Mouse (Mus musculus) left cerebral cortex, postnatal 25 days (tissue): ENCODE results near the gene Phlda2. TPM values are rescaled to one million over a fixed set of nuclear protein-coding genes. Genes with fewer than 3 reads are reported as not detected.
A peak's percentile ranks its signal among the peaks of the same experiment; 100 is the strongest.

ENCODE experiments used
- DNase-seq, 2 experiments: peaks; one replicate each; pipeline ENCODE4 v3.0.0; 2022; ENCODE audit warnings: low spot score in 2 of 2, mixed read lengths in 1 of 2
- intact Hi-C: fragments of 180-260 bp; cut with DNase I; formaldehyde crosslinking; loops from one replicate; pipeline ENCODE4 v1.15.1; 2025
- total RNA-seq, 2 experiments: library from RNA; stranded (reverse); gene quantifications; 2 replicates each; pipeline ENCODE4 v1.2.3; 2021

Gene Phlda2
- total RNA-seq, 2 experiments from 2014 or later = not detected

DNA sequence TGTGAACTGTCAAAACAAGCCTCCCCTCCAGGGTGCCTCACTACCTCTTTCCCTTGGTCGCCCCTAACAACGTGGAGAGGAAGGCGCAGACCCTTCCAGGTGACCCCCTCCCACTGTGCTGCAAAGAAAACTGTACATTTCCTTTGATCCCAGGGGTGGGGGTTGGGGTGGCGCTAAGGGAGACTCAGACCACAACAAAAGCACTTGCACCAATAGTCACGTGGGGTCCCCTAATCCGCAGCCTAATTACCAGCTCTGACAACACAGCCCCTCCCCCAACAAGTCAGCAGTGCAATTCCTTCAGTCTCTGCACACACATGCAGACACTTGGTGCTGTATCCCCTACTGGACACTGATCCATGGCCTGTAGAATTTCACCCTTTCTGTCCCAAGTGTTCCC, 35.2 kb downstream of the Phlda2 start:
- no peak for DNase-seq
- intact Hi-C loops = loop anchor here (5.0 kb wide), 1 partner anchor 370 kb away; no protein-coding TSS in a partner anchor

DNA sequence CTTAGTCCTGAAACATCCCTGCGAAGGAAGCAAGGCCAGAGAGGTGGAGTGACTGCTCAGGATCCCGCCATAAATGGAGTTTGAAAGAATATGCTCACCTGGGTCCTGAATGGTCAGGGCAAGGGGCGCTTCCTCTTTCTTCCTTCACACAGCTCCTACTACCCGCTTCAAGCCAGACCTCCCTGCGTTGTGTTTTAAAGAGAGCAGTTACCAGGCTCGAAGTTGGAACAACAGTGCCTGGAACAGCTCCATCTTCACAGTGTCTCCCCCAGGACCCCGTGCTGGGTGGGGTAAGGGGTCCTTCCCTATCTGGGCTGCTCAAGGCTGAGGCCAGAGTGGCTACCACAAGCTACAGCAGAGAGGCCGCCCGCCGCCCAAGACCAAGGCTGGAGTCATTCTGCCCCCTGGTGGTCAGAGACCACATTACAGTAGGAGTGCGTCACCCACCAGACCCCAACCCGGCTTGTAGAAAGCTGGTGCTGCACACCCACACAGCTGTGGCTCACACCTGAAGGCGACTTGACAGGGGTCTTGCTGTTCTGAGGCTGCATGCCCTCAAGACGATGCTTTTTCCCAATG, 36.8 kb downstream of the Phlda2 start:
- DNase-seq = peak; percentile 80 to 85

DNA sequence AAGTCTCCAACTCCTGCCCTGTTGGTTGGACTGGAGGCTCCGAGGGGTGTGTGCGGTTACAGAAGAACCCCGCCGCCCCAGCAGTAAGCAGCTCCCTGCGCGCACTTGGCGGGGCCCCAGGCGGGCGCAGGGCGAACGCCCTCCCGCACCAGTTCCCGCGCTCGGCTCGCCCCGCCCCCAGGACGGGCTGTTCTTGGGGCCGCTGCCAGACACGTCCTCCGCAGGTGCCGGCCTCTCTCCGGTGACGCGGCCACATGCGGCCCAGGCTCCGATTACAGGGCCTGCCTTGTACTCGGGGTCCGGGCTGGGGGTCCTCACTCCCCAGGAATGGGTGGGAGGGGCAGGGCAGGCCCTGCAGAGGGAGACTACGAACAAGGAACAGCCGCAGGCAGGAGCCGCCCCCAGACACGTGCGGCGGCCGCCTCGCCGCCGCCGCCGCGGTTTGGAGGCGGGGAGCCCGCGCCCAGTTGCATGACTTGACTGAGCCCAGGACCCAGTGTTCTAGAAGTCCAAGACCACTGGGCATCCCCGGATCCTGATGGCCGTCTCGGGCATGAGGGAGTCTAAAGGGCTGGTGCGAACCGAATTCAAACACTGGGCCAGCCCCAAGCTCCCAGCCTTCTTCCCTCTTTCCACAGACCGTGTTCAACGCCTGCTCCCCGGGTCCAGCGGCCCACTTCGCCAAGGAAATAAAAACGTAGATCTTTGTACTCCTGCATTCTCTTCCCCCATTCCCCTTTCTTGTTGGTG, 38.0 kb downstream of the Phlda2 start:
- intact Hi-C loops = loop anchor here (2.0 to 5.0 kb wide), 2 partner anchors 172 to 368 kb away; no protein-coding TSS in a partner anchor
- peak; percentile 19 to 32 for DNase-seq

More for the DNA sequence above, 36.8 kb downstream of the Phlda2 start:
- intact Hi-C loops = loop anchor here (1.0 to 5.0 kb wide), 2 partner anchors 313 to 369 kb away; no protein-coding TSS in a partner anchor

DNA sequence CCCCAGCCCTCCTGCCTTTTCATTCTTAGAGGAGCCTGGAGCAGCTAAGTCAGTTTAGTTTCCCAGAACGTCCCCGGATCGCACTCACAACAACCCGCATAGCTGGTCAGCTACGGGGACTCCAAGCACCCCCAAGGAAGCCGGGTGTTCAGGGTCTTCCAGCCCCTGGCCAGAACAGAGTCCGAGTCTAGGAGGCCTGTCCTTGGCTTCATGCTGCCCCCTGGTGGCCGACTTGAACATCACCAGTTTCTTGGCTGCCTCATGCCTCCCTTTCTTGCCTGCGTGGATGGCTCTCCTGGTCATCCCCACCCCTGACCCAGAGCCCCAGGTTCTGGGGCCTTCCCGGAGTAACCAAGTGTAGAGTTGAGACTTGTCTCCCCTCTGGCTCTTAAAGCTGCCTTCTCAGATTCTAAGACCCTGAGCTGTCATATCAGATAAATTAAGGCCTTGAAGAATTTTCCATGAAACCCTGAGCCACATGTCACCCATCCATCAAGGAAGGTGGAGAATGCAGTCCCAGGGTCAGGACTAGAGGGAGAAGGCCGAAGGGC, 39.0 kb downstream of the Phlda2 start:
- intact Hi-C loops = loop anchor here (2.0 kb wide), 1 partner anchor 171 kb away; no protein-coding TSS in a partner anchor

DNA sequence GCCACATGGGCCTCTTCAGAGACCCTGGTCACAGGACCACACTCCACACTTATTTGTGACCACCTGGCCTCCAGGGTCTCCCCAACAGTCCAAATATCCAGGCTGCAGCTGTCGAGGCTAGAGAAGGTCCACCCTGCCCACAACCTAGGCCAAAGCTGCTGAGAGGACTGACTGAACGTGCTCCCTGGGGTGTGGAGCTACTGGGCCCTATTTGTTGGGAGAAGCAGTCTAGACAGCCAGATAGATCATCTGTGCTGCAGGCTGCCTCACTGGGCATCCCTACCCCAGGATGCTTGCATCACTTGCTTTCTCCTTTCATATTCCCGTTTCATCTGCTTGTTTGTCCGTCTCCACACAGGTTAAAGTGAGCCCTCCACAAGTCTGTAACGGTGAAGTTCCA, 40.4 kb downstream of the Phlda2 start:
- no peak for DNase-seq
- intact Hi-C loops = no loop called here

More for the DNA sequence above, 39.0 kb downstream of the Phlda2 start:
- peak; percentile 65 to 68 for DNase-seq

DNA sequence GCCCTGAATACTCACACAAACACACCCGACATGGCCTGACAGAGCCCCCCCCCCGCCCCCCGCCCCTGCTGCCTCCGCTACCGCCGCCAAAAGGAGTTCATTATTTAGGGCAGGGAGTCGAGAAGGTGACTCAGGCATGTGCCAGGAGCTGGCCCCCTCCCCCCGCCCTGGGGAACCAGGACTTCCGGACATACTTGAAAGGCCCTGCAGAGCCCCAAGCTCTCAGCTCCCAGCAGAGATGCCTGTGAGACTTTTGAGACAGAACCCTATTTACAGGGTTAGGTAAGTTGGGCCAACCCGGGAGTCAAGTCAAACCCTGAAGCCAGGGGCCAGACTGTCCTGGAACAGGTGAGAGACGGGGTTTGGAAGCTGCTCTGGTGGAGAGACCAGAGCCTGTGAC, 41.0 kb downstream of the Phlda2 start:
- DNase-seq = no peak
- intact Hi-C loops = no loop called here

DNA sequence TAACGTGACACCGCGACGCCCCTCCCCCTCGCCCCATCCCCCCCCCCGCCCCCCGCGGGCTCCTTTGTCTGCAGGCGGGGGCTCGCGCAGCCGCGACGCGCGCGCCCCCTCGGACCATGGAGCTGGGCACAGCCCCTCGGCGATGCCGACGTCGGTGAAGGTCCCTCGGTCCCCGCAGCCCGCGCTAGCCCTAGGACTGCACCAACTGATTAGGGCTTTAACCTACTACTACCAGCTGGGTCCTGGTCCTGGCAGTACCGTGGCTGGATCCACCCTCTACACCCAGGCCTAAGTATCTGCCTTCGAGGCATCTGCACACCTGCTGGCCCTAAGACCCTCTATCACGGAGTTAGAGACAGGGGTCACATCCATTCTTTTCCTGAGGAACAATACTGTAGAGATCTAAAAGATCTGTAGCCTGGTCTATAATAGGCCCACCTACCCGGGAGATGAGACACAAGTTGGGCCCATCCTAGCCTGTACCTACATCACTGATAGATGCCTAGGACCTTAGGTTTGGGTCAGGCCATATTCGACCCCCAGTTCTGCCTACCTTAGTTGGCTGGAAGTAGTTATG, 41.6 kb downstream of the Phlda2 start:
- no peak for DNase-seq
- intact Hi-C loops = no loop called here

DNA sequence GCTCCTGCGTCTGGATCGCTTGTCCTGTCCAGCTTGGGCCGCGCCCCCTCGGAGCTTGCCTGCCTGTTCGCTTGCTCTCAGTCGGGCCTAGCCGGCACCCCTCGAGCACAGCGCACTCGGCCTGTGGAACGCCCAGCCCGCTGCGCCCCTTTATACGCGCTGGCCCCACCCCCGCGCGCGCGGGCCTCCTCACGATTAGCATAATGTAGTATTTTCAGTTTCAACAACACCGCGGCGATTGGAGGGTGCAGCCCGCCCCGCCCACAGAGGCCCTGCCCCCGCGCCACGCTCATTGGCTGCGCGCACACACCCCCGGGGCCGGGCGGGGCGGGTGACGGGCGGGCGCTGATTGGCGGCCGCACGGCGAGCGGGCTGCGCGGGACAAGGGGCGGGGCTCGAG, 42.1 kb downstream of the Phlda2 start, which contains the start of gene Cdkn1c:
Gene Cdkn1c (minus strand): TSS at position 177 of the 400 bp plus-strand sequence.
- intact Hi-C loops = no loop called here
- DNase-seq = peak; percentile 76 to 88

DNA sequence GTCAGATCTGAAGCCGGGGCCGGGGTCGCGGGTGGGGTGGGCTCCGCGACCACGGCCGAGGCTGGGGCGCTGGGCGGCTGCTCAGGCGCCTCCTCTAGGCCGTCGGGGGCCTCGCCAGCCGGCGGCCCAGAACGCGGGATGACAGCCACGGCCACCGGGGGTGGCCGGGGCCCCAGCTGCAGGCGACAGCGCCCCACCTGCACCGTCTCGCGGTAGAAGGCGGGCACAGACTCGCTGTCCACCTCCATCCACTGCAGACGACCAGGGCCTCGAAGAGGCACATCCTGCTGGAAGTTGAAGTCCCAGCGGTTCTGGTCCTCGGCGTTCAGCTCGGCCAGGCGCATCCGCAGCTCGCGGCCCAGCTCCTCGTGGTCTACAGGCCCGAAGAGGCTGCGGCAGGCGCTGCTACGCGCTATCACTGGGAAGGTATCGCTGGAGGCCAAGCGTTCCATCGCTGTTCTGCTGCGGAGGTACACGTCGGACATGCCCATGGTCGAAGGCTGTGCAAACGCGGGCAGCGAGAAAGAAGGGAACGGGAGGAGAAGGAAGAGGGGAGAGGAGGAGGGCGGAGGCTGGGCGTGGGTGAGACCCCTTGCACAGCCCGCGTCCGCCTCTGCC, 42.6 kb downstream of the Phlda2 start:
- intact Hi-C loops = no loop called here
- no peak for DNase-seq

DNA sequence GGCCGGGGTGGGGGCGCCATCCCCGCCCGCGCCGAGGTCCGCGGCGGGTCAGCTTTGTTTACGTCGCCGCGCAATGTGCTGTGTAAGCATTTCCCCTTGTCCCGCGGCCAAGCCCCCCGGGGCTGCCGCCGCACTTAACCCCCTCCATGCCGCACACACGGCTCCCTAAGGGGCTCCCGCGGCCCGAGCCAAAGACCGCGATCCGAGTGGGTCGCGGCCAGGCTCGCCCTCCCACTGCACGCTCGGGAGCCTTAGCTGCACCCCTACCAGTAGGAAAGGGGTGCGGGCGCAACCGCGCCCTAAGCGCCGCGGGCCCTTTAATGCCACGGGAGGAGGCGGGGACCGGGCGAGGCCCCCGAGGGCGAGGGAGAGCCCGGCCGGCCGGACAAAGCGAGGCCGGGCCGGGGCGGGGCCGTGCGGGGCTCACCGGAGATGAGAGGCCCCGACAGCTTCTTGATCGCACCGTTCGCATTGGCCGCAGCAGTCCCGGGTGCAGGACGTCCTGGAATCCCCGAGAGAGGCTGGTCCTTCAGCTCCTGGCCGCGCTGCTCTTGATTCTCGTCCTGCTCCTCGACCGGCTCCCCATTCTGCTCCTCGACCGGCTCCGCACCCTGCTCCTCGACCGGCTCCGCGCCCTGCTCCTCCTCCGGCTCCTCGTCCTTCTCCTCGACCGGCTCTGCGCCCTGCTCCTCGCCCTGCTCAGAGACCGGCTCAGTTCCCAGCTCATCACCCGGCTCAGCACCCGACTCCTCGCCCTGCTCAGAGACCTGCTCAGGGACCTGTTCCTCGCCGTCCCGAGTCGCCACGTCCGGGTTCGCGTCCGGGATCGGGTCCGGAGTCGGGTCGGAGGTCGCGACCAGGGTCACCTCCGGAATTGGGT, 43.4 kb downstream of the Phlda2 start:
- intact Hi-C loops = no loop called here
- DNase-seq = no peak

DNA sequence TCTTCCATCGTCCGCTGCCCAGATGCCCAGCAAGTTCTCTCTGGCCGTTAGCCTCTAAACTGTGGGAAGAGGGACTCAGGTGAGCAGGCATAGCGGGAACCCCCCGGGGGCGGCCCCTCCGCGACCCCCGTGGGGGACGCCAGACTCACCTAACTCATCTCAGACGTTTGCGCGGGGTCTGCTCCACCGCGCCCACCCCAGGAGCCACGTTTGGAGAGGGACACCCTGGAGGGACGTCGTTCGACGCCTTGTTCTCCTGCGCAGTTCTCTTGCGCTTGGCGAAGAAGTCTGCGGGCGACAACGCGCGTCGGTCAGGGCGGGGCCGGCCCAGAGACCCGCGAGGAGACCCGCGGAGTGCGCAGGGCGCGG, 44.0 kb downstream of the Phlda2 start:
- no peak for DNase-seq
- intact Hi-C loops = no loop called here

Other genes with a start within 250 kb of the Phlda2 start
- 10 to 100 TPM; 10.7 to 11.4 TPM for gene Cdkn1c, start 42.1 kb downstream of the Phlda2 start, total RNA-seq
- under 1 TPM in 1 of 2 experiments, not detected in 1; 0.78 TPM for gene Slc22a18, start 29.4 kb downstream of the Phlda2 start, total RNA-seq
- 100 to 1,000 TPM; 104 to 113 TPM for gene Nap1l4, start 46.0 kb upstream of the Phlda2 start, total RNA-seq
- 10 to 100 TPM; 52.6 to 53.8 TPM for gene Cars, start 96.9 kb upstream of the Phlda2 start, total RNA-seq
- not detected for gene Tnfrsf26, start 125.6 kb upstream of the Phlda2 start, total RNA-seq
- 1 to 10 TPM; 1.0 to 1.4 TPM for gene Tnfrsf22, start 146.5 kb upstream of the Phlda2 start, total RNA-seq
- gene Tnfrsf23, start 182.7 kb upstream of the Phlda2 start, total RNA-seq = 1 to 10 TPM; 1.2 to 1.3 TPM